Mouse (Mus musculus) brain, embryonic 14.5 days (tissue): ENCODE results near the gene Zfhx3.

Experiments
- CTCF ChIP-seq: fragments of 200-500 bp; IDR thresholded peaks from 2 replicates; pipeline ENCODE4 v1.5.1; 2012; ENCODE audit warnings: inconsistent platforms, mild to moderate bottlenecking, moderate library complexity, borderline replicate concordance; ENCODE audit not compliant: insufficient read depth, insufficient read length; ENCODE audit errors: extremely low read depth
- POLR2A ChIP-seq: fragments of 200-500 bp; IDR thresholded peaks from 2 replicates; pipeline ENCODE4 v1.6.1; 2012; ENCODE audit warnings: mild to moderate bottlenecking, inconsistent platforms, borderline replicate concordance; ENCODE audit not compliant: poor library complexity, insufficient read depth, insufficient read length, severe bottlenecking; ENCODE audit errors: extremely low read depth

DNA sequence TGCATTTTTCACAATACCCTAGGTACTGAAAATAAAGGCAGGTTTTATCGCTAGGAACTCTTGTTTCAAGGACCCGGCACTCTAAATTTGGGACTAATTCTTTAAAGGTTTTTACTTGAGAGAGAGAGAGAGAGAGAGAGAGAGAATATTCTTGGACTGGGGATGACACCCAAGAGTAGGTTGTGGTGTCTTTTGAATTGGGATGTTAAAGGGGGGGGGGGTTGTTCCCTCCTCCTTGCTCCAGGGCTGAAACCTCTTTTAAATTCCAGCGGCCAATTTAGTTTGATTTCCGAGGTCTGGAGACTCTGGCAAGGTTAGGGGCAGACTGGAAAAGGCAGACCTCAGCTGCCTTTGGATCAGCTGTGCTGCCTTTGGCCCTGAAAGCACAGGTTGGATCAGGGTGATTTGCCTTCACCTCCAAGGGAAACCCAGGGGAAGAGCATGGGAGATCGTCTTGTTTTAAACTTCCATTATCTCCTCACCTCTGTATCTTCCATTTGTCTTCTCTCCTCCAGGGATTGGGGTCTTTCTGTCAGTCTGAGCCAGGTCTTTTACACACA lies 755.7 kb downstream of the Zfhx3 start:
- TF ChIP-seq POLR2A (no peak), CTCF (no peak)
